Mouse (Mus musculus): ENCODE measurements at regions not wholly inside any gene's neighbourhood (a gene's known extent, or its start where the extent isn't known, plus 50 kb on each side); places are given as distances from the start of the nearest gene placed in this dataset.

DNA sequence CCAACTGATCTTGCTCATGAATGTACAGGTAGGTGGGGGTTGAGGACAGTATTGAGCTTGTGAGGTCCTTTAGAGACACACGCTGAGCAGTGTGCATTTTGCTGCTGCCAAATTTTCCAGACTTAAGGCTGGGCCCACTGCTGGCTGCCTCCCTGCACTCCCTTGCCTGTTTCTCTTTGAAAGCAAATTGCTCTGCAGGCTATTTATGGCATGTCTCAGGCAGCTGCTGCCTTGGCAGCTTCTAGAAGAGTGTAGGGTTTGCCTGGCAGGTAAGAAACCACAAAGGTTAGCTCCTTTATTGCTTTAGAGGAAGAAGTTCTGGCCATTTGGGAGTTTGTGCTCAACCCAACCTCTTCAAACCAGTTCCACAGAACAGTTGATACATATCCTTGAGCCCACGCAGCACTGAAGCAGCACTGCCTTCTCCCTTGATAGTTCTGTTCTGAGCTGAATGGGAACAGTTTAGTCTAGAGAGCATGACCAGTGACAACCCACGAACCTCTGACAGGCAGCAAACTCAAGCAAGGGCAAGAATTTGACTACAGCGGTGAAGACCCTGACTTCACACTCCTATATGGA, 274.8 kb upstream of the Adamts9 start:
- no peak for DNase-seq
- WGBS, result 58% methylated on average over 4 of the region's 4 CpGs
- no peak overlapping the region for H3K4me3 ChIP-seq (replicated peaks; ENCODE audit: insufficient read depth, low read depth, low read length)
- TF ChIP-seq CTCF (IDR thresholded peaks at IDR 0.05; ENCODE audit: borderline replicate concordance, insufficient read depth, low read depth, low read length) (no peak), POLR2A (IDR thresholded peaks at IDR 0.05; ENCODE audit: borderline replicate concordance, insufficient read depth, low read length) (no peak)
- H3K27me3 ChIP-seq (ENCODE audit: control insufficient read depth, insufficient read depth, low read length), result no peaks in the 10 kb centered on the region
- no peaks in the 10 kb centered on the region for H3K4me1 ChIP-seq (ENCODE audit: control insufficient read depth, insufficient read depth, low read length)
- H3K27ac ChIP-seq (ENCODE audit: insufficient read depth, low read length), result no peak overlapping the region

- H3K4me1 ChIP-seq (ENCODE audit: control insufficient read depth, insufficient read depth, low read length), result no peaks in the 10 kb centered on the region
- no peak overlapping the region for H3K27ac ChIP-seq (ENCODE audit: insufficient read depth, low read length)
- WGBS, result 43% methylated on average over 1 of the region's 1 CpGs
- TF ChIP-seq POLR2A (IDR thresholded peaks at IDR 0.05; ENCODE audit: borderline replicate concordance, insufficient read depth, low read length) (no peak), CTCF (IDR thresholded peaks at IDR 0.05; ENCODE audit: borderline replicate concordance, insufficient read depth, low read depth, low read length) (no peak)
- no peak overlapping the region for H3K4me3 ChIP-seq (replicated peaks; ENCODE audit: insufficient read depth, low read depth, low read length)
- no peak for DNase-seq
- H3K27me3 ChIP-seq (ENCODE audit: control insufficient read depth, insufficient read depth, low read length), result no peaks in the 10 kb centered on the region
Observed at GRCm38 (mm10) chr6:93200886-93201285, 257.6 kb upstream of the Adamts9 start.

- DNase-seq, result no peak
- Histone ChIP-seq H3K4me1 (ENCODE audit: control insufficient read depth, insufficient read depth, low read length) (no peaks in the 10 kb centered on the region), H3K27me3 (ENCODE audit: control insufficient read depth, insufficient read depth, low read length) (no peaks in the 10 kb centered on the region), H3K4me3 (replicated peaks; ENCODE audit: insufficient read depth, low read depth, low read length) (no peak overlapping the region), H3K27ac (ENCODE audit: insufficient read depth, low read length) (no peak overlapping the region)
- no peak for TF ChIP-seq POLR2A (IDR thresholded peaks at IDR 0.05; ENCODE audit: borderline replicate concordance, insufficient read depth, low read length)
- no peak for TF ChIP-seq CTCF (IDR thresholded peaks at IDR 0.05; ENCODE audit: borderline replicate concordance, insufficient read depth, low read depth, low read length)
- WGBS, result 89% methylated on average over 6 of the region's 6 CpGs
Observed at GRCm38 (mm10) chr6:93194741-93195140, 251.4 kb upstream of the Adamts9 start.

DNA sequence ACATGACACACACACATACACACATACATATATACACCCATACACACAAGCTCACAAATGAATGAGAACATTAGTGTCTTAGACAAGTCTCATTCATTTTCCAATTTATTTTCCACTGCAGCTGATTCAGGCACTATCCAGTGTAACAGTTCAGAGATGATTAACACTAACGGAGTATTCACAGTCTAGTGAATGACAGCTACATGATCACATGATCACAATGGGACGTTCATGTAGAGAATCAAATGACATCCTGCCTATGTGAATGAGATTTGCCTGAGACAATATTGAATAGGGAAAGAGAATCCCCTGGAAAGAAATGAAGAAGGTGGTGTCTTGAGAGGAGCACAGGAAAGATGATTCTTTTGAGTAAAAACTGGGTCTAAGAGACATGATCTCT, 249.7 kb upstream of the Adamts9 start:
- WGBS, result 32% methylated on average over 2 of the region's 2 CpGs
- Histone ChIP-seq H3K27ac (ENCODE audit: insufficient read depth, low read length) (no peak overlapping the region), H3K4me1 (ENCODE audit: control insufficient read depth, insufficient read depth, low read length) (no peaks in the 10 kb centered on the region), H3K27me3 (ENCODE audit: control insufficient read depth, insufficient read depth, low read length) (no peaks in the 10 kb centered on the region), H3K4me3 (replicated peaks; ENCODE audit: insufficient read depth, low read depth, low read length) (no peak overlapping the region)
- no peak for DNase-seq
- TF ChIP-seq CTCF (IDR thresholded peaks at IDR 0.05; ENCODE audit: borderline replicate concordance, insufficient read depth, low read depth, low read length) (no peak), POLR2A (IDR thresholded peaks at IDR 0.05; ENCODE audit: borderline replicate concordance, insufficient read depth, low read length) (no peak)

DNA sequence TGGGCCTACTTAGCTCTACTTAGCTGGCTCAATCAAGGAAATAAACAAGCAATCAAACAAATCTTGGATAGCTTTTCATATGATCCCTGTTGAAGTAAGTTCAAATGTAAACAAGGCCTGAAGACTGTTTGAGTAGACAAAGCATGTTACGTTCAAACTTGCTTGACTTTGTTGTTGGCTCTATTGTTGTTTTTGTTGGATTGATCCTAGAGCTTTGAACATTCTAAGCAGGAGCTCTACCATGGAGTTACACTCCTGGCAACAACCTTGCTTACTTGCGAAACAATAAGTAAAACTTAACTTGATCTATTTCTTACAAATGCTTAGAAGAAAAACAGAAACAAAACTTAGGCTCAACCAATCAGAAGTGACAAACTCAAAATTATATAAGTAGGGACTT, 247.7 kb upstream of the Adamts9 start:
- H3K4me3 ChIP-seq (replicated peaks; ENCODE audit: insufficient read depth, low read depth, low read length), result no peak overlapping the region
- no peak for TF ChIP-seq POLR2A (IDR thresholded peaks at IDR 0.05; ENCODE audit: borderline replicate concordance, insufficient read depth, low read length)
- TF ChIP-seq CTCF (IDR thresholded peaks at IDR 0.05; ENCODE audit: borderline replicate concordance, insufficient read depth, low read depth, low read length), result no peak
- WGBS, result 92% methylated on average over 2 of the region's 2 CpGs
- no peaks in the 10 kb centered on the region for H3K27me3 ChIP-seq (ENCODE audit: control insufficient read depth, insufficient read depth, low read length)
- H3K4me1 ChIP-seq (ENCODE audit: control insufficient read depth, insufficient read depth, low read length), result no peaks in the 10 kb centered on the region
- H3K27ac ChIP-seq (ENCODE audit: insufficient read depth, low read length), result no peak overlapping the region
- no peak for DNase-seq

DNA sequence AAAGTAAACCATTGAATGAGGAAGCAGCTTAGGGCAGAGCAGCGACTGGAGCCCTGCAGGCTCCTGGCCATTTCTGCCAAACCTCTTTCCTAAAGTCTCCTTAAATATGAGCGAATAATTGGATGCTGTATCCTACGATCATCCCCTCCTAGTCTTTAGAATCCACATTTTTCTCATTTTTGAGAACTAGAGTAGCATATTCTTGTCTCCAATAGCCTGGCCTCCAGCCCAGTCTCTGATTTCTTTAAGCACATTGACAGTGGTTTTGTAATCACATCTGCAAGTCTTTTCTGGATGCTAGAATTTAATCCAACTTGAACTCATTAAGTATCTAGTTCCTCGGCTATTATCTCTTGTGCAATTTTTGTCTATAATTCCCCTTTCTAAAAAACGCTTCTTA, 225.2 kb upstream of the Adamts9 start:
- Histone ChIP-seq H3K4me1 (ENCODE audit: control insufficient read depth, insufficient read depth, low read length) (no peaks in the 10 kb centered on the region), H3K27ac (ENCODE audit: insufficient read depth, low read length) (no peak overlapping the region), H3K27me3 (ENCODE audit: control insufficient read depth, insufficient read depth, low read length) (no peaks in the 10 kb centered on the region; the same call in 1 of the 2 replicates), H3K4me3 (replicated peaks; ENCODE audit: insufficient read depth, low read depth, low read length) (no peak overlapping the region)
- DNase-seq, result no peak
- TF ChIP-seq CTCF (IDR thresholded peaks at IDR 0.05; ENCODE audit: borderline replicate concordance, insufficient read depth, low read depth, low read length), result no peak
- no peak for TF ChIP-seq POLR2A (IDR thresholded peaks at IDR 0.05; ENCODE audit: borderline replicate concordance, insufficient read depth, low read length)
- WGBS, result 69% methylated on average over 5 of the region's 5 CpGs

DNA sequence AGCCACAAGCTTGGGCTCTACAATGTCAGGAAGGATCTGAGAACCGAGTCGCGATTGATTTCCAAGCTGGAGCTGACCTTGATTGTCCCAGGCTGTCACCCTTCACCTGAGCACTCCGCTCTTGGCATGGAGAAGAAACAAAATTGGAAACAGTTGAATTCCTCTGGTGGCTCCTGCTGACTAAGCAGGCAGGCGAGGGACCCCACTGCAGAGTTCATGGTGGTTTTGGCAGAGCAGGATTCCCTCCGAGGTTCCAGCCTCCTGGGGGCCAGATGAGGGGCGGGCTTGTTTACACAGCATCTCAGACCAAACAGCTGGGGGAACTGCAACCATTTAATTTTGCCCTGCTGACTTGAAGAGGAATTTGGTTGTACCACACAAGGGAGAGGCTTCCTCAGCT, 224.0 kb upstream of the Adamts9 start:
- 24% methylated on average over 7 of the region's 7 CpGs for WGBS
- H3K4me3 ChIP-seq (replicated peaks; ENCODE audit: insufficient read depth, low read depth, low read length), result no peak overlapping the region
- H3K27me3 ChIP-seq (ENCODE audit: control insufficient read depth, insufficient read depth, low read length), result no peaks in the 10 kb centered on the region; the same call in 1 of the 2 replicates
- H3K27ac ChIP-seq (ENCODE audit: insufficient read depth, low read length), result no peak overlapping the region
- no peak for TF ChIP-seq CTCF (IDR thresholded peaks at IDR 0.05; ENCODE audit: borderline replicate concordance, insufficient read depth, low read depth, low read length)
- TF ChIP-seq POLR2A (IDR thresholded peaks at IDR 0.05; ENCODE audit: borderline replicate concordance, insufficient read depth, low read length), result no peak
- no peak for DNase-seq
- H3K4me1 ChIP-seq (ENCODE audit: control insufficient read depth, insufficient read depth, low read length), result no peaks in the 10 kb centered on the region

DNA sequence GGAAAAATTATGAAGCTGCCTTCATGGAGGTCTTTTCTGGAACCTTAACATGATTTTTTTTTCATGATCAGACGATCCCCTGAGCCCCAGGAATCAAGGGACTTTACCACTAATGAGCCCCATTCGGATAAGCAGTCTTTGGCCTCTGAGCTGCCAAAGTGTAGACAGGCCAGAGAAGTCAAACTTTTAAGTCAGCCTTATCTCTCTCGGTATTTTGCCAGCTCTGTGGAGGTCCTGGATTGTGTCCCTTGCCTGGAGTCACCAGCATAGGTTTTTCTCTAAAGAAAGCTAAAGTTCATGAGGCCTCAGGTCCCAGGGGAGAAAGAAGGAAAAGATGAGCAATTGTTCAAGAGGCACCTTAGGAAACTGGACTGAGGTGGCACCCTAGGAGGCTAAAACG, 222.7 kb upstream of the Adamts9 start:
- no peak for TF ChIP-seq CTCF (IDR thresholded peaks at IDR 0.05; ENCODE audit: borderline replicate concordance, insufficient read depth, low read depth, low read length)
- no peak for TF ChIP-seq POLR2A (IDR thresholded peaks at IDR 0.05; ENCODE audit: borderline replicate concordance, insufficient read depth, low read length)
- H3K27me3 ChIP-seq (ENCODE audit: control insufficient read depth, insufficient read depth, low read length), result no peaks in the 10 kb centered on the region; the same call in 1 of the 2 replicates
- no peak overlapping the region for H3K27ac ChIP-seq (ENCODE audit: insufficient read depth, low read length)
- no peak overlapping the region for H3K4me3 ChIP-seq (replicated peaks; ENCODE audit: insufficient read depth, low read depth, low read length)
- WGBS, result 55% methylated on average over 4 of the region's 4 CpGs
- no peaks in the 10 kb centered on the region for H3K4me1 ChIP-seq (ENCODE audit: control insufficient read depth, insufficient read depth, low read length)
- no peak for DNase-seq

All from cerebellum, adult 2 months (tissue).